Mouse (Mus musculus): ENCODE data around the gene Snrnp25. TPM values are rescaled to one million over a fixed set of nuclear protein-coding genes. Genes with fewer than 3 reads are reported as not detected.

Gene Snrnp25
- polyA plus RNA-seq, 2 experiments: 46.7 to 52.1 TPM

DNA sequence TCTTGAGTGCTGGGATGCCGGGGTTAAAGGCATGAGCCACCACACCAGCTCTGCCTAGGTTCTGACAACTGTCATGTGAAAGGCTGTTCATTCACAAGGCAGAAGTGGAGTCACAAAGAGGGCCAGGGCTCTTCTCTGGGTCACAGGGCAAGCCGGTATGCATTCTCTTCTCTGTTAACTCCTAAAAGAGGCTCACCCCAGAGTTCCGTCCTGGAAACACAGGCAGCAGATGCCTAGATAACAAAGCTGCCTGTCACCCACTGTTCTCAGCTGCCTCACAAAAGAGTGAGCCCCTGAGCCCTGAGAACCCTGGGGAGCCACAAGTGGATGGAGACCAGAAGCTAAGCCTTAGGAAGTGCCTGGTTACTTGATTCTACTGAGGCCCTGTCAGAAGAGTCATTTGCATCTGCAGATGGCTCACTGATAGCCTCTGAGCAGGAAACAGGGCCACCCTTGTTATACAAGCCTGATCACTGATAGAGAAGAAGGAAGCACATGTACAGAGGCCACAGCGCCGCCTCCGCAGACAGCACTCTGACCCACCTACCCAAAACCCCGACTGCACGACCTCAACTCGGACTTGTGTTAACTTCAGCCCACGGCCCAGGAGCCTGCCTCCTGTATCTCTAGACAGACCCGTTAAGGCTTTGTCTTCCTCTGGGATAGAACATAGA, 9.2 kb upstream of the Snrnp25 start:
- Histone ChIP-seq H3K27me3 (ENCODE audit: control insufficient read depth, insufficient read depth, low read length) (no peaks in the 10 kb centered on the region), H3K9ac (ENCODE audit: low read depth, low read length, severe bottlenecking) (no peak overlapping the region), H3K36me3 (ENCODE audit: control insufficient read depth, insufficient read depth, low read length) (no peaks in the 10 kb centered on the region), H3K4me1 (ENCODE audit: control insufficient read depth, insufficient read depth, low read length) (no peaks in the 10 kb centered on the region), H3K27ac (replicated peaks; ENCODE audit: low read depth, low read length) (no peak overlapping the region), H3K9me3 (ENCODE audit: control insufficient read depth, low read length) (no peaks in the 10 kb centered on the region), H3K4me3 (replicated peaks; ENCODE audit: low read length) (no peak overlapping the region), H3K4me2 (replicated peaks; ENCODE audit: low read depth, low read length, severe bottlenecking) (no peak overlapping the region)
- DNase-seq (ENCODE audit: low spot score) (no peak), ATAC-seq (ENCODE audit: low FRiP score, low read depth) (no peak)
- WGBS: 39% methylated on average over 11 of the region's 11 CpGs
- no peak for TF ChIP-seq POLR2A (IDR thresholded peaks at IDR 0.05; ENCODE audit: borderline replicate concordance, extremely low read depth, insufficient read depth, insufficient read length)

DNA sequence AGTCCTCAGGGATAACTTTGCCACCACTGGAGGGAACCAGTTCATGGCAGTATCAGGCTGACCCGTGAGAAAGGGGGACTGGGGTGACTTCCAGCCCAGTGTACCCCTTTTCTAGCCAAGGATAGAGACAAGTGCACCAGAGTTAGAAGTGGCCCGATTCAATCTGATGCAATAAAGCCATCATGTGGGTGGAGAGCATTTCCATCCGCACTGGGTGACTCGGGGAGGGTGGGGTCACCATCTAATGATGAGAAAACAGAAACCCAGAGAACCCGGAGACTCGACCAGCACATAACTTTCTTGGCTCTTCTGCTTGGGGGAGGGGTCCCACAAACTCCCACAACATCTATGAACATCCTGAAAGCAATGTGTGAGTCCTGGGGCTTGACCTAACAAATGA, 8.5 kb upstream of the Snrnp25 start:
- TF ChIP-seq POLR2A (IDR thresholded peaks at IDR 0.05; ENCODE audit: borderline replicate concordance, extremely low read depth, insufficient read depth, insufficient read length): no peak
- H3K36me3 ChIP-seq (ENCODE audit: control insufficient read depth, insufficient read depth, low read length): no peaks in the 10 kb centered on the region
- ATAC-seq (ENCODE audit: low FRiP score, low read depth) (no peak), DNase-seq (ENCODE audit: low spot score) (no peak)
- WGBS: 62% methylated on average over 6 of the region's 6 CpGs
- H3K9me3 ChIP-seq (ENCODE audit: control insufficient read depth, low read length): no peaks in the 10 kb centered on the region
- no peaks in the 10 kb centered on the region for H3K4me1 ChIP-seq (ENCODE audit: control insufficient read depth, insufficient read depth, low read length)
- H3K4me2 ChIP-seq (replicated peaks; ENCODE audit: low read depth, low read length, severe bottlenecking): no peak overlapping the region
- no peak overlapping the region for H3K9ac ChIP-seq (ENCODE audit: low read depth, low read length, severe bottlenecking)
- no peak overlapping the region for H3K27ac ChIP-seq (replicated peaks; ENCODE audit: low read depth, low read length)
- H3K4me3 ChIP-seq (replicated peaks; ENCODE audit: low read length): no peak overlapping the region
- H3K27me3 ChIP-seq (ENCODE audit: control insufficient read depth, insufficient read depth, low read length): no peaks in the 10 kb centered on the region

DNA sequence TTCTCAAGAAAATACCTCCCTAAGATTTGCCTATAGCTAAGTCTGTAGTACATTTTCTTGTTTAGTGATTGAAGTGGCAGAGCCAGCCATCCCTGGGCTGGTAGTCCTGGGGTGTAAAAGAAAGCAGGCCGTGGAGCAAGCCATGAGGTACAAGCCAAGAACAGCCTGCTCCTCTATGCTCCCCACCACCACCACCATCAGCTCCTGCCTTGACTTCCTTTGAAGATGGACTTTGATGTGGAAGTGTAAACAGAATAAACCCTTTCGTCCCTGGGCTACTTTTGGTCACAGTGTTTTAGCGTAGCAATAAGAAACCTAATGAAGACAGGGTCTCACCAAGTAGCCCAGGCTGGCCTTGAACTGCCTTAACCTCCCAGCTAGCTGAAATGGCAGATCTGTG, 7.4 kb upstream of the Snrnp25 start:
- 22% methylated on average over 3 of the region's 3 CpGs for WGBS

DNA sequence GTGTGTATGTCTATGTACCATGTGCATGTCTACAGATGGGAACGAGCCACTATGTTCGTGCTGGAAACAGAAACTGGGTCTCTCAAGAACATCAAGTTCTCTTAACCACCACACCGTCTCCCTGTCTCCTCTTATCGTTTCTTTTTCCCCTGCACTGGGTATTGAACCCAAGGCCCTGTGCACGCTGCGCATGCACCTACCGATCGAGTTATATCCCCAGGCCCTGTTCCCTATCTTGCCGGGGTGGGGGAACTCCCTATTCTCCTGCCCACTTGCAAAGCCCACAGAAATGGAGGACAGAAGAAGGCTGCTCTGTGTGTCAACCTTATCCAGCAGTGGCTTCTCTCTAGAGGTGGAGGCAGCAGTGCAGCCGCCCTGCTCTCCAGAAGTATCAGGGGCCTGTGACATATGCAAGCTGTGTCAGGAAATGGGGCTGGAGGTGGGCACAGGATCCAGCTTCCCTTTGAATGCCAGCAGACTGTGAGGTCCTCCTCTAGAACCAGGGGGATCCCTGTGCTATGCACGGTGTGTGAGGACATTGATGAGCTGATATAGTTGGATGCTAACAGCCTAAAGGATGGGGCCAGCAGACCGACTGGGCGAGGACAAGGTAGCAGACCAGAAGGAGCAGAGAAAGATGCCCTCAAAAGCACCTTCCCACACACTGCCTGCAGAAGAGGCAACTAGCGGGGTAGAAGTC, 6.8 kb upstream of the Snrnp25 start:
- 67% methylated on average over 14 of the region's 14 CpGs for WGBS
- Histone ChIP-seq H3K36me3 (ENCODE audit: control insufficient read depth, insufficient read depth, low read length) (no peaks in the 10 kb centered on the region), H3K27me3 (ENCODE audit: control insufficient read depth, insufficient read depth, low read length) (no peaks in the 10 kb centered on the region), H3K9ac (ENCODE audit: low read depth, low read length, severe bottlenecking) (no peak overlapping the region), H3K27ac (replicated peaks; ENCODE audit: low read depth, low read length) (no peak overlapping the region), H3K9me3 (ENCODE audit: control insufficient read depth, low read length) (no peaks in the 10 kb centered on the region), H3K4me2 (replicated peaks; ENCODE audit: low read depth, low read length, severe bottlenecking) (no peak overlapping the region), H3K4me1 (ENCODE audit: control insufficient read depth, insufficient read depth, low read length) (no peaks in the 10 kb centered on the region), H3K4me3 (replicated peaks; ENCODE audit: low read length) (no peak overlapping the region)
- DNase-seq (ENCODE audit: low spot score): no peak
- TF ChIP-seq POLR2A (IDR thresholded peaks at IDR 0.05; ENCODE audit: borderline replicate concordance, extremely low read depth, insufficient read depth, insufficient read length): no peak
- no peak for ATAC-seq (ENCODE audit: low FRiP score, low read depth)

More for the DNA sequence above, 7.4 kb upstream of the Snrnp25 start:
- no peaks in the 10 kb centered on the region for H3K36me3 ChIP-seq (ENCODE audit: control insufficient read depth, insufficient read depth, low read length)
- H3K9me3 ChIP-seq (ENCODE audit: control insufficient read depth, low read length): no peaks in the 10 kb centered on the region
- H3K27ac ChIP-seq (replicated peaks; ENCODE audit: low read depth, low read length): no peak overlapping the region
- no peak overlapping the region for H3K9ac ChIP-seq (ENCODE audit: low read depth, low read length, severe bottlenecking)
- no peaks in the 10 kb centered on the region for H3K4me1 ChIP-seq (ENCODE audit: control insufficient read depth, insufficient read depth, low read length)
- ATAC-seq (ENCODE audit: low FRiP score, low read depth): no peak
- TF ChIP-seq POLR2A (IDR thresholded peaks at IDR 0.05; ENCODE audit: borderline replicate concordance, extremely low read depth, insufficient read depth, insufficient read length): no peak
- DNase-seq (ENCODE audit: low spot score): no peak
- no peaks in the 10 kb centered on the region for H3K27me3 ChIP-seq (ENCODE audit: control insufficient read depth, insufficient read depth, low read length)
- no peak overlapping the region for H3K4me3 ChIP-seq (replicated peaks; ENCODE audit: low read length)
- no peak overlapping the region for H3K4me2 ChIP-seq (replicated peaks; ENCODE audit: low read depth, low read length, severe bottlenecking)

DNA sequence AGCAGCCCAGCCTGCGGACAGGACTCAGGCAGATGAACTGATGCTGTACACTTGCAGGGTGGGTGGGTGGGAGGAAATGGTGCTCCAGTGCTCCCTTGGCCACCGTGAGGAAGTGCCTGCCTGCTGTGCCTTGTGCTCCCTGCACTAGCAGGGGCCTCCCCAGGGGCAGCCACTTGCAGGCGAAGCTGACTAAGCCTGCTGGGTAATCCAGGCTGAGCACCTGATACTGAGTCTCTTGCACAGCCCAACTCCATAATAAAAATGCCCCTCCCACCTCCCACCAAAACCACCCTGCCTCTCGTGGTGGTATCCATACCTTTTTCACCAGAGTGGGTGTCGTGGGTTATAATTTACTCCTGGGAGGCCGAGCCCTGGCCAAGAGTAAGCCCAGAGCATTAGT, 6.0 kb upstream of the Snrnp25 start:
- Histone ChIP-seq H3K4me2 (replicated peaks; ENCODE audit: low read depth, low read length, severe bottlenecking) (no peak overlapping the region), H3K4me3 (replicated peaks; ENCODE audit: low read length) (no peak overlapping the region), H3K9me3 (ENCODE audit: control insufficient read depth, low read length) (no peaks in the 10 kb centered on the region), H3K4me1 (ENCODE audit: control insufficient read depth, insufficient read depth, low read length) (no peaks in the 10 kb centered on the region), H3K9ac (ENCODE audit: low read depth, low read length, severe bottlenecking) (no peak overlapping the region), H3K36me3 (ENCODE audit: control insufficient read depth, insufficient read depth, low read length) (no peaks in the 10 kb centered on the region), H3K27ac (replicated peaks; ENCODE audit: low read depth, low read length) (no peak overlapping the region), H3K27me3 (ENCODE audit: control insufficient read depth, insufficient read depth, low read length) (no peaks in the 10 kb centered on the region)
- no peak; the same call in 1 of the 2 replicates for ATAC-seq (ENCODE audit: low FRiP score, low read depth)
- DNase-seq (ENCODE audit: low spot score): no peak
- 43% methylated on average over 6 of the region's 6 CpGs for WGBS
- TF ChIP-seq POLR2A (IDR thresholded peaks at IDR 0.05; ENCODE audit: borderline replicate concordance, extremely low read depth, insufficient read depth, insufficient read length): no peak

All from limb, embryonic 14.5 days (tissue).